Comparison of ENCODE assay signal across 8 mouse cellular contexts in genomic region chr8:84661961-84662571, GRCm38 (mm10). TPM values are rescaled to one million over a fixed set of nuclear protein-coding genes. Genes with fewer than 3 reads are reported as not detected.
DNase-seq lines count a peak whose midpoint lies in the region; ATAC-seq and TF ChIP-seq lines count a peak whose summit lies in the region.

No protein-coding gene starts in this region.

- peaks cover 11% of the 10 kb centered on the region; the same call in 1 of the 2 replicates for H3K36me3 ChIP-seq in embryonic facial prominence, embryonic 10.5 days (replicated peaks)
- H3K36me3 ChIP-seq in heart, embryonic 15.5 days, result no peaks in the 10 kb centered on the region
- peaks cover 19% of the 10 kb centered on the region for H3K36me3 ChIP-seq in limb, embryonic 10.5 days
- H3K36me3 ChIP-seq in midbrain, embryonic 12.5 days, result no peaks in the 10 kb centered on the region
- H3K36me3 ChIP-seq in thymus, adult 2 months (ENCODE audit: control insufficient read depth, insufficient read depth, low read length), result no peaks in the 10 kb centered on the region

- peaks cover 60% of the 10 kb centered on the region for H3K4me1 ChIP-seq in embryonic facial prominence, embryonic 10.5 days
- H3K4me1 ChIP-seq in heart, embryonic 15.5 days (replicated peaks), result peaks cover 34% of the 10 kb centered on the region
- peaks cover 66% of the 10 kb centered on the region for H3K4me1 ChIP-seq in limb, embryonic 10.5 days
- peaks cover 52% of the 10 kb centered on the region for H3K4me1 ChIP-seq in midbrain, embryonic 12.5 days
- H3K4me1 ChIP-seq in thymus, adult 2 months (replicated peaks; ENCODE audit: control insufficient read depth, insufficient read depth, low read length), result peaks cover 26% of the 10 kb centered on the region

- peak overlapping the region; percentile 99 for H3K4me3 ChIP-seq in embryonic facial prominence, embryonic 10.5 days
- peak overlapping the region; percentile 78 for H3K4me3 ChIP-seq in heart, embryonic 15.5 days
- H3K4me3 ChIP-seq in limb, embryonic 10.5 days, result peak overlapping the region; percentile 87
- peak overlapping the region; percentile 71 for H3K4me3 ChIP-seq in midbrain, embryonic 12.5 days
- H3K4me3 ChIP-seq in thymus, adult 2 months (ENCODE audit: control insufficient read depth, insufficient read depth, low read length), result peak overlapping the region; percentile 76

- peak overlapping the region; percentile 84 for H3K9ac ChIP-seq in heart, embryonic 15.5 days
- peak overlapping the region; percentile 83 for H3K9ac ChIP-seq in midbrain, embryonic 12.5 days (replicated peaks)

- peak overlapping the region; percentile 72 for H3K4me2 ChIP-seq in heart, embryonic 15.5 days
- peak overlapping the region; percentile 96 for H3K4me2 ChIP-seq in midbrain, embryonic 12.5 days (replicated peaks)

- no peaks in the 10 kb centered on the region for H3K9me3 ChIP-seq in embryonic facial prominence, embryonic 10.5 days
- no peaks in the 10 kb centered on the region for H3K9me3 ChIP-seq in heart, embryonic 15.5 days (replicated peaks)
- H3K9me3 ChIP-seq in limb, embryonic 10.5 days (replicated peaks), result no peaks in the 10 kb centered on the region
- no peaks in the 10 kb centered on the region for H3K9me3 ChIP-seq in midbrain, embryonic 12.5 days

- H3K27ac ChIP-seq in embryonic facial prominence, embryonic 10.5 days (replicated peaks), result peak overlapping the region; percentile 96
- H3K27ac ChIP-seq in heart, embryonic 15.5 days, result peak overlapping the region; percentile 97
- peak overlapping the region; percentile 98 for H3K27ac ChIP-seq in limb, embryonic 10.5 days
- peak overlapping the region; percentile 83 for H3K27ac ChIP-seq in midbrain, embryonic 12.5 days (replicated peaks)
- H3K27ac ChIP-seq in thymus, adult 2 months (ENCODE audit: control insufficient read depth, insufficient read depth, low read length), result peak overlapping the region; percentile 91

- peak; percentile 3 for ATAC-seq in CD4-positive, CD25-positive, alpha-beta regulatory T cell, adult 4 months
- ATAC-seq in heart, embryonic 15.5 days (replicated peaks; ENCODE audit: insufficient number of reproducible peaks, insufficient read depth, low FRiP score, low read depth), result peak; percentile 7
- ATAC-seq in midbrain, embryonic 12.5 days (ENCODE audit: low FRiP score, low read depth), result peak; percentile 4; the same call in 1 of the 2 replicates

- no peaks in the 10 kb centered on the region for H3K27me3 ChIP-seq in embryonic facial prominence, embryonic 10.5 days (replicated peaks; ENCODE audit: low read depth, poor library complexity, severe bottlenecking)
- no peaks in the 10 kb centered on the region for H3K27me3 ChIP-seq in heart, embryonic 15.5 days
- no peaks in the 10 kb centered on the region for H3K27me3 ChIP-seq in limb, embryonic 10.5 days (ENCODE audit: low read depth, poor library complexity, severe bottlenecking)
- H3K27me3 ChIP-seq in midbrain, embryonic 12.5 days, result peaks cover 6% of the 10 kb centered on the region; the same call in 1 of the 2 replicates
- H3K27me3 ChIP-seq in thymus, adult 2 months (ENCODE audit: control insufficient read depth, insufficient read depth, low read length), result no peaks in the 10 kb centered on the region

- no peak for TF ChIP-seq POLR2A in thymus, adult 2 months (IDR thresholded peaks at IDR 0.05; ENCODE audit: control insufficient read depth, extremely low read depth, insufficient read depth, low read length, poor library complexity)

- TF ChIP-seq CTCF in thymus, adult 2 months (IDR thresholded peaks at IDR 0.05; ENCODE audit: borderline replicate concordance, control insufficient read depth, extremely low read depth, insufficient read depth, low read length, poor library complexity), result 0 out of 2 replicates have a peak, but pooled peaks have one; percentile 9

- peak; percentile 58 for DNase-seq in adrenal gland, adult 18-20 months (ENCODE audit: low spot score in 2 of 2)
- DNase-seq in adrenal gland, postnatal 4 days (ENCODE audit: low spot score in 2 of 2), result no peak
- peak; percentile 76 for DNase-seq in embryonic facial prominence, embryonic 10.5 days (ENCODE audit: low spot score)
- DNase-seq in limb, embryonic 10.5 days (ENCODE audit: low spot score), result no peak
- peak; percentile 67 for DNase-seq in thymus, adult 2 months

- under 1% methylated on average over 61 of the region's 61 CpGs for WGBS in embryonic facial prominence, embryonic 10.5 days
- WGBS in heart, embryonic 15.5 days, result under 1% methylated on average over 61 of the region's 61 CpGs
- WGBS in limb, embryonic 10.5 days, result under 1% methylated on average over 61 of the region's 61 CpGs
- under 1% methylated on average over 61 of the region's 61 CpGs for WGBS in midbrain, embryonic 12.5 days
- under 1% methylated on average over 61 of the region's 61 CpGs for WGBS in thymus, adult 2 months

RNA-seq across cellular contexts. Expression of gene Ier2, which starts 0.6 kb away (rescaled TPM):
- total RNA-seq in adrenal gland, adult 18-20 months (2021), result 10 to 100 TPM; 20.7 to 24.6 TPM
- total RNA-seq in adrenal gland, postnatal 4 days (2021), result 10 to 100 TPM; 35.1 to 35.3 TPM
- 10 to 100 TPM; 39.5 to 42.6 TPM for polyA plus RNA-seq in CD4-positive, CD25-positive, alpha-beta regulatory T cell, adult 4 months (2017; shearing (Covaris generic))
- polyA plus RNA-seq in embryonic facial prominence, embryonic 10.5 days (2016; fragmentation: Nextera tagmentation; extraction: Ambion mirVana), result 140 and 148 TPM in 2 replicates
- polyA plus RNA-seq in heart, embryonic 15.5 days (2015; fragmentation: Nextera tagmentation; extraction: Ambion mirVana), result 34.9 and 50.5 TPM in 2 replicates
- polyA plus RNA-seq in limb, embryonic 10.5 days (2016; fragmentation: Nextera tagmentation; extraction: Ambion mirVana), result 199 and 229 TPM in 2 replicates
- 47.1 and 47.4 TPM in 2 replicates for polyA plus RNA-seq in midbrain, embryonic 12.5 days (2016; fragmentation: Nextera tagmentation; extraction: Ambion mirVana)
- polyA plus RNA-seq in thymus, adult 2 months (2012; rRNA removed), result 29.2 and 33.7 TPM in 2 replicates

RNA-seq across cellular contexts. Expression of gene Trmt1, which starts 24.0 kb away (rescaled TPM):
- 10 to 100 TPM; 66.3 to 79.0 TPM for total RNA-seq in adrenal gland, adult 18-20 months (2021)
- total RNA-seq in adrenal gland, postnatal 4 days (2021), result 100 to 1,000 TPM; 122 to 124 TPM
- 10 to 100 TPM; 45.0 to 60.3 TPM for polyA plus RNA-seq in CD4-positive, CD25-positive, alpha-beta regulatory T cell, adult 4 months (2017; shearing (Covaris generic))
- 69.1 and 71.2 TPM in 2 replicates for polyA plus RNA-seq in embryonic facial prominence, embryonic 10.5 days (2016; fragmentation: Nextera tagmentation; extraction: Ambion mirVana)
- polyA plus RNA-seq in heart, embryonic 15.5 days (2015; fragmentation: Nextera tagmentation; extraction: Ambion mirVana), result 40.6 and 47.4 TPM in 2 replicates
- 71.7 and 79.3 TPM in 2 replicates for polyA plus RNA-seq in limb, embryonic 10.5 days (2016; fragmentation: Nextera tagmentation; extraction: Ambion mirVana)
- polyA plus RNA-seq in midbrain, embryonic 12.5 days (2016; fragmentation: Nextera tagmentation; extraction: Ambion mirVana), result 53.6 and 58.8 TPM in 2 replicates
- 169 and 181 TPM in 2 replicates for polyA plus RNA-seq in thymus, adult 2 months (2012; rRNA removed)

RNA-seq across cellular contexts. Expression of gene Nacc1, which starts 25.6 kb away (rescaled TPM):
- total RNA-seq in adrenal gland, adult 18-20 months (2021), result 10 to 100 TPM; 71.3 to 77.8 TPM
- total RNA-seq in adrenal gland, postnatal 4 days (2021), result 10 to 100 TPM; 88.9 to 89.0 TPM
- 1 to 10 TPM; 8.1 to 9.1 TPM for polyA plus RNA-seq in CD4-positive, CD25-positive, alpha-beta regulatory T cell, adult 4 months (2017; shearing (Covaris generic))
- polyA plus RNA-seq in embryonic facial prominence, embryonic 10.5 days (2016; fragmentation: Nextera tagmentation; extraction: Ambion mirVana), result 30.4 and 30.8 TPM in 2 replicates
- polyA plus RNA-seq in heart, embryonic 15.5 days (2015; fragmentation: Nextera tagmentation; extraction: Ambion mirVana), result 10.7 and 14.6 TPM in 2 replicates
- polyA plus RNA-seq in limb, embryonic 10.5 days (2016; fragmentation: Nextera tagmentation; extraction: Ambion mirVana), result 31.7 and 32.0 TPM in 2 replicates
- 20.8 and 25.0 TPM in 2 replicates for polyA plus RNA-seq in midbrain, embryonic 12.5 days (2016; fragmentation: Nextera tagmentation; extraction: Ambion mirVana)
- 155 and 182 TPM in 2 replicates for polyA plus RNA-seq in thymus, adult 2 months (2012; rRNA removed)

RNA-seq across cellular contexts. Expression of gene Lyl1, which starts 39.2 kb away (rescaled TPM):
- 1 to 10 TPM; 2.7 to 2.8 TPM for total RNA-seq in adrenal gland, adult 18-20 months (2021)
- total RNA-seq in adrenal gland, postnatal 4 days (2021), result 1 to 10 TPM; 6.5 to 7.2 TPM
- polyA plus RNA-seq in CD4-positive, CD25-positive, alpha-beta regulatory T cell, adult 4 months (2017; shearing (Covaris generic)), result 1 to 10 TPM; 2.0 to 2.6 TPM
- 4.3 and 5.5 TPM in 2 replicates for polyA plus RNA-seq in embryonic facial prominence, embryonic 10.5 days (2016; fragmentation: Nextera tagmentation; extraction: Ambion mirVana)
- 9.2 and 13.2 TPM in 2 replicates for polyA plus RNA-seq in heart, embryonic 15.5 days (2015; fragmentation: Nextera tagmentation; extraction: Ambion mirVana)
- polyA plus RNA-seq in limb, embryonic 10.5 days (2016; fragmentation: Nextera tagmentation; extraction: Ambion mirVana), result 4.6 and 4.7 TPM in 2 replicates
- 3.5 and 5.6 TPM in 2 replicates for polyA plus RNA-seq in midbrain, embryonic 12.5 days (2016; fragmentation: Nextera tagmentation; extraction: Ambion mirVana)
- polyA plus RNA-seq in thymus, adult 2 months (2012; rRNA removed), result 7.1 and 7.5 TPM in 2 replicates

Comparison
In these comparisons a context has a peak if more than half of its experiments do, and no peak if none do; other contexts are left out.
1. DNase-seq: peak in adrenal gland, adult 18-20 months (2 of 2), embryonic facial prominence, embryonic 10.5 days (single experiment) and thymus, adult 2 months (single experiment); none in adrenal gland, postnatal 4 days (0 of 2) and limb, embryonic 10.5 days (single experiment).
2. Peak in every context shown above with its lines, with median percentiles within 50 percentile points of each other: ATAC-seq, H3K27ac ChIP-seq and H3K4me3 ChIP-seq.